Mouse (Mus musculus) liver, embryonic 15.5 days (tissue): ENCODE data around the gene Inpp5b. TPM values are rescaled to one million over a fixed set of nuclear protein-coding genes. Genes with fewer than 3 reads are reported as not detected.

Experiments
- microRNA counts: library from miRNA; unstranded; fragments of <30 nt; microRNA quantifications from one replicate; lab custom pipeline; 2016
- microRNA-seq: library from miRNA; unstranded; fragments of <30 nt; microRNA quantifications from one replicate; pipeline ENCODE4, GENCODE M21; 2016
- polyA plus RNA-seq: library from polyadenylated mRNA; unstranded; fragments of >200 nt; fragmentation: Nextera tagmentation; extraction: Ambion mirVana; gene quantifications from 2 replicates; pipeline ENCODE4 v1.2.1, GENCODE M21; 2015

Inpp5b gene
- polyA plus RNA-seq, 1 experiment from 2014 or later = 38.3 TPM

MicroRNAs encoded within 50 kb of the gene (microRNA counts, 519-probe panel; counts per million panel counts)
- microRNA mmu-miR-697 (lab: Ali Mortazavi, UCI) = not detected
- not detected for microRNA mmu-miR-698 (lab: Ali Mortazavi, UCI)

Small RNA genes within 50 kb of the gene (microRNA-seq; reads per million reads assigned to microRNA genes)
- gene Gm24721 (not detected), gene Mir697 (not detected), gene Mir698 (not detected)

Other genes starting within 250 kb of the Inpp5b start
- not detected in 2 replicates for gene 3100002H09Rik, start 131.0 kb upstream of the Inpp5b start, polyA plus RNA-seq
- gene Pou3f1, start 85.0 kb upstream of the Inpp5b start, polyA plus RNA-seq = not detected in 2 replicates
- gene Utp11, start 48.2 kb upstream of the Inpp5b start, polyA plus RNA-seq = 18.9 and 23.4 TPM in 2 replicates
- 1.9 and 2.1 TPM in 2 replicates for gene Fhl3, start 41.1 kb upstream of the Inpp5b start, polyA plus RNA-seq
- 53.9 and 58.2 TPM in 2 replicates for gene Sf3a3, start 27.1 kb upstream of the Inpp5b start, polyA plus RNA-seq
- gene Mtf1, start 60.3 kb downstream of the Inpp5b start, polyA plus RNA-seq = 11.8 and 12.4 TPM in 2 replicates
- 16.4 and 21.8 TPM in 2 replicates for gene Yrdc, start 108.8 kb downstream of the Inpp5b start, polyA plus RNA-seq
- 12.6 and 12.7 TPM in 2 replicates for gene 1110065P20Rik, start 109.3 kb downstream of the Inpp5b start, polyA plus RNA-seq
- 0.03 TPM in 1 of 2 replicates, not detected in the other for gene Maneal, start 120.3 kb downstream of the Inpp5b start, polyA plus RNA-seq
- gene Epha10, start 139.0 kb downstream of the Inpp5b start, polyA plus RNA-seq = not detected in 2 replicates
- gene 9930104L06Rik, start 195.2 kb downstream of the Inpp5b start, polyA plus RNA-seq = 5.2 TPM in 2 replicates
- gene Cdca8, start 197.5 kb downstream of the Inpp5b start, polyA plus RNA-seq = 116 and 118 TPM in 2 replicates
- 0.44 and 0.67 TPM in 2 replicates for gene Rspo1, start 244.6 kb downstream of the Inpp5b start, polyA plus RNA-seq